Mouse (Mus musculus) urinary bladder, postnatal 4 days (tissue): ENCODE results near the gene Actr3b.
A peak's percentile ranks its signal among the peaks of the same experiment; 100 is the strongest.

Experiments used
- DNase-seq, 2 experiments: peaks; one replicate each; pipeline ENCODE4 v3.0.0; 2021 to 2022; ENCODE audit warnings: low spot score in 2 of 2

Actr3b gene

DNA sequence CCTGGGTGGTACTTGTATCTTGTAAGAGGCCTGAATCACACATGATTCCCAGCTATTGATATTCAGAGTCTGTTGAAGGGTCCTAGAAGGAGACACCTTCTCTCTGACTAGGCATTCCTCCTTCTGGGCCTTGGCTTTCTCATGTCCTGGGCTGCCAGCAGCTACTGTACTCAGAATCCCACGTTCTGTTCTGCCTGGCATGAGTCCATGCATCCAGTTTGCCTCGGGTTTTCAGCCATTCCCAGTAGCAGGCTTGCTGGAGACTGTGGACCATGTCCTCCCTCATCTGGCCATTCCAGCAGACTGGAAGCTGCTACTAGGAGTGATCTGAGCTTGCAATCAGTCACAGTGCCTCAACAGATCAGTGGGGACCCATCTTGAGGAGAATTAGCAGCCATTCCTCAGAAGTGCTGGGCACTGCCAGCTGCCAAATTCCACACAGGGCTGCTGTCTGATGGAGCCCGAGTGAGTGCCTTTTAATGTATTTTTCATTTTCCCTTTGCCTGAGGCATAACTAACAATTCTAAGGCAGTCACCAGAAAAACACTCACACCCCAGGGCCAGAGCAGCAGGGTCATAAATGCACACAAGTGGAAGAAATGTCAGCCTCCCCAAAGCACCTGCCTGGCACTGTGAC, 130.1 kb downstream of the Actr3b start:
- peak in 1 of 2 experiments; percentile 14 for DNase-seq

- DNase-seq: peak in 1 of 2 experiments; percentile 37
These were observed 131.5 kb downstream of the Actr3b start for GRCm38 (mm10) chr5:25891321-25891720.
